Mouse (Mus musculus) cortical plate, adult 2 months (tissue): ENCODE measurements around the gene Vav2.

Experiments
- CTCF ChIP-seq: fragments of 200-500 bp; IDR thresholded peaks from 2 replicates; pipeline ENCODE4 v1.5.1; 2011; ENCODE audit warnings: mild to moderate bottlenecking, control low read depth, low read length; ENCODE audit not compliant: insufficient read depth; ENCODE audit errors: extremely low read depth
- POLR2A ChIP-seq: fragments of 200-500 bp; IDR thresholded peaks from 2 replicates; pipeline ENCODE4 v1.6.1; 2011; ENCODE audit warnings: mild to moderate bottlenecking, low read length, control low read depth; ENCODE audit not compliant: insufficient read depth; ENCODE audit errors: extremely low read depth

GRCm38 (mm10) chr2:27289019-27289418 lies 137.8 kb downstream of the Vav2 start:
- peak; percentile 83 for TF ChIP-seq CTCF
- TF ChIP-seq POLR2A = no peak
